Mouse (Mus musculus): ENCODE measurements around the gene Qars. TPM values are rescaled to one million over a fixed set of nuclear protein-coding genes. Genes with fewer than 3 reads are reported as not detected.

Gene Qars
- polyA plus RNA-seq, 1 experiment from 2014 or later = 95.8 TPM

- H3K9me3 ChIP-seq = no peaks in the 10 kb centered on the region
- no peaks in the 10 kb centered on the region for H3K27me3 ChIP-seq (ENCODE audit: insufficient read depth, poor library complexity, severe bottlenecking)
- H3K36me3 ChIP-seq = peaks cover 38% of the 10 kb centered on the region
- H3K27ac ChIP-seq = peak overlapping the region; percentile 99
- under 1% methylated on average over 13 of the region's 13 CpGs for WGBS
- DNase-seq (ENCODE audit: low spot score) = no peak
- H3K4me1 ChIP-seq = peaks cover 20% of the 10 kb centered on the region
- peak overlapping the region; percentile 82 for H3K4me3 ChIP-seq
Observed at GRCm38 (mm10) chr9:108517931-108518332, 10.4 kb downstream of the Qars start.

GRCm38 (mm10) chr9:108521604-108522003 is 14.1 kb downstream of the Qars start:
- WGBS = 88% methylated on average over 2 of the region's 2 CpGs
- peaks cover 24% of the 10 kb centered on the region for H3K36me3 ChIP-seq

GRCm38 (mm10) chr9:108523341-108523740 is 15.8 kb downstream of the Qars start:
- peaks cover 33% of the 10 kb centered on the region for H3K36me3 ChIP-seq
- 94% methylated on average over 4 of the region's 4 CpGs for WGBS

More at GRCm38 (mm10) chr9:108521604-108522003, 14.1 kb downstream of the Qars start:
- H3K9me3 ChIP-seq = no peaks in the 10 kb centered on the region
- DNase-seq (ENCODE audit: low spot score) = no peak
- H3K4me1 ChIP-seq = peaks cover 11% of the 10 kb centered on the region; the same call in 1 of the 2 replicates
- no peaks in the 10 kb centered on the region for H3K27me3 ChIP-seq (ENCODE audit: insufficient read depth, poor library complexity, severe bottlenecking)
- H3K4me3 ChIP-seq = no peak overlapping the region
- H3K27ac ChIP-seq = no peak overlapping the region

GRCm38 (mm10) chr9:108525400-108525799 is 17.9 kb downstream of the Qars start:
- Histone ChIP-seq H3K27me3 (ENCODE audit: insufficient read depth, poor library complexity, severe bottlenecking) (no peaks in the 10 kb centered on the region), H3K36me3 (peaks cover 45% of the 10 kb centered on the region), H3K27ac (no peak overlapping the region), H3K4me1 (no peaks in the 10 kb centered on the region), H3K4me3 (no peak overlapping the region), H3K9me3 (no peaks in the 10 kb centered on the region)
- no peak for DNase-seq (ENCODE audit: low spot score)
- WGBS = 84% methylated on average over 3 of the region's 3 CpGs

More at GRCm38 (mm10) chr9:108523341-108523740, 15.8 kb downstream of the Qars start:
- Histone ChIP-seq H3K4me3 (no peak overlapping the region), H3K9me3 (no peaks in the 10 kb centered on the region), H3K4me1 (peaks cover 8% of the 10 kb centered on the region; the same call in 1 of the 2 replicates), H3K27ac (no peak overlapping the region), H3K27me3 (ENCODE audit: insufficient read depth, poor library complexity, severe bottlenecking) (no peaks in the 10 kb centered on the region)
- no peak for DNase-seq (ENCODE audit: low spot score)

GRCm38 (mm10) chr9:108530954-108531353 is 23.4 kb downstream of the Qars start:
- Histone ChIP-seq H3K4me3 (no peak overlapping the region), H3K27ac (no peak overlapping the region), H3K9me3 (no peaks in the 10 kb centered on the region), H3K36me3 (peaks cover 83% of the 10 kb centered on the region), H3K27me3 (ENCODE audit: insufficient read depth, poor library complexity, severe bottlenecking) (no peaks in the 10 kb centered on the region), H3K4me1 (no peaks in the 10 kb centered on the region)
- 88% methylated on average over 1 of the region's 1 CpGs for WGBS
- no peak for DNase-seq (ENCODE audit: low spot score)

GRCm38 (mm10) chr9:108531496-108531895 is 24.0 kb downstream of the Qars start:
- WGBS = 96% methylated on average over 1 of the region's 1 CpGs
- Histone ChIP-seq H3K4me1 (no peaks in the 10 kb centered on the region), H3K27me3 (ENCODE audit: insufficient read depth, poor library complexity, severe bottlenecking) (no peaks in the 10 kb centered on the region), H3K36me3 (peaks cover 89% of the 10 kb centered on the region), H3K9me3 (no peaks in the 10 kb centered on the region), H3K27ac (no peak overlapping the region), H3K4me3 (no peak overlapping the region)
- DNase-seq (ENCODE audit: low spot score) = no peak

- Histone ChIP-seq H3K4me1 (no peaks in the 10 kb centered on the region), H3K36me3 (peaks cover 94% of the 10 kb centered on the region), H3K27ac (no peak overlapping the region), H3K4me3 (no peak overlapping the region), H3K9me3 (no peaks in the 10 kb centered on the region), H3K27me3 (ENCODE audit: insufficient read depth, poor library complexity, severe bottlenecking) (no peaks in the 10 kb centered on the region)
- DNase-seq (ENCODE audit: low spot score) = no peak
Observed at GRCm38 (mm10) chr9:108540846-108541245, 33.3 kb downstream of the Qars start.

GRCm38 (mm10) chr9:108545986-108546385 is 38.5 kb downstream of the Qars start:
- no peaks in the 10 kb centered on the region for H3K27me3 ChIP-seq (ENCODE audit: insufficient read depth, poor library complexity, severe bottlenecking)
- H3K36me3 ChIP-seq = peaks cover 95% of the 10 kb centered on the region
- H3K4me3 ChIP-seq = no peak overlapping the region
- no peaks in the 10 kb centered on the region for H3K4me1 ChIP-seq
- DNase-seq (ENCODE audit: low spot score) = no peak
- WGBS = 94% methylated on average over 3 of the region's 3 CpGs
- no peak overlapping the region for H3K27ac ChIP-seq
- H3K9me3 ChIP-seq = no peaks in the 10 kb centered on the region

GRCm38 (mm10) chr9:108546875-108547274 is 39.4 kb downstream of the Qars start:
- Histone ChIP-seq H3K27ac (no peak overlapping the region), H3K9me3 (no peaks in the 10 kb centered on the region), H3K36me3 (peaks cover 90% of the 10 kb centered on the region), H3K4me3 (no peak overlapping the region), H3K27me3 (ENCODE audit: insufficient read depth, poor library complexity, severe bottlenecking) (no peaks in the 10 kb centered on the region), H3K4me1 (no peaks in the 10 kb centered on the region)
- WGBS = 87% methylated on average over 1 of the region's 1 CpGs
- DNase-seq (ENCODE audit: low spot score) = no peak

- no peak for DNase-seq (ENCODE audit: low spot score)
- Histone ChIP-seq H3K27ac (no peak overlapping the region), H3K27me3 (ENCODE audit: insufficient read depth, poor library complexity, severe bottlenecking) (no peaks in the 10 kb centered on the region), H3K36me3 (peaks cover 80% of the 10 kb centered on the region), H3K4me1 (peaks cover 9% of the 10 kb centered on the region), H3K4me3 (no peak overlapping the region), H3K9me3 (no peaks in the 10 kb centered on the region)
- 89% methylated on average over 4 of the region's 4 CpGs for WGBS
Observed at GRCm38 (mm10) chr9:108559169-108559568, 51.7 kb downstream of the Qars start.

GRCm38 (mm10) chr9:108560227-108560841 is 52.8 kb downstream of the Qars start, which contains the start of gene Impdh2:
Impdh2 (plus strand) TSS chr9:108560286.
- Histone ChIP-seq H3K27me3 (ENCODE audit: insufficient read depth, poor library complexity, severe bottlenecking) (no peaks in the 10 kb centered on the region), H3K9me3 (no peaks in the 10 kb centered on the region), H3K27ac (peak within 1 kb of the TSS; percentile 85), H3K4me3 (peak within 1 kb of the TSS; percentile 71), H3K36me3 (peaks cover 80% of the 10 kb centered on the region), H3K4me1 (peaks cover 9% of the 10 kb centered on the region)
- peak; percentile 98 for DNase-seq (ENCODE audit: low spot score)
- WGBS = 1% methylated on average over 53 of the region's 53 CpGs

- Histone ChIP-seq H3K36me3 (peaks cover 54% of the 10 kb centered on the region), H3K27me3 (ENCODE audit: insufficient read depth, poor library complexity, severe bottlenecking) (no peaks in the 10 kb centered on the region), H3K27ac (no peak overlapping the region), H3K4me1 (peaks cover 35% of the 10 kb centered on the region), H3K9me3 (no peaks in the 10 kb centered on the region), H3K4me3 (no peak overlapping the region)
- 92% methylated on average over 8 of the region's 8 CpGs for WGBS
- DNase-seq (ENCODE audit: low spot score) = no peak
Observed at GRCm38 (mm10) chr9:108563671-108564070, 56.2 kb downstream of the Qars start.

- 81% methylated on average over 7 of the region's 7 CpGs for WGBS
- no peak overlapping the region for H3K4me3 ChIP-seq
- H3K9me3 ChIP-seq = no peaks in the 10 kb centered on the region
- peaks cover 40% of the 10 kb centered on the region for H3K4me1 ChIP-seq
- peaks cover 50% of the 10 kb centered on the region for H3K36me3 ChIP-seq
- no peaks in the 10 kb centered on the region for H3K27me3 ChIP-seq (ENCODE audit: insufficient read depth, poor library complexity, severe bottlenecking)
- DNase-seq (ENCODE audit: low spot score) = no peak
- no peak overlapping the region for H3K27ac ChIP-seq
Observed at GRCm38 (mm10) chr9:108564131-108564530, 56.6 kb downstream of the Qars start.

Data from heart, embryonic 10.5 days (tissue).